Mouse (Mus musculus) CH12.LX (cell line): ENCODE measurements around the gene Dgkd. TPM values are rescaled to one million over a fixed set of nuclear protein-coding genes. Genes with fewer than 3 reads are reported as not detected.
A peak's percentile ranks its signal among the peaks of the same experiment; 100 is the strongest.

Source experiments
- DNase-seq: peaks from one replicate; pipeline ENCODE4 v3.0.0-alpha.2; 2013; ENCODE audit errors: extremely low read depth
- H3K27ac ChIP-seq: 2 replicates; pipeline ENCODE4 v1.5.1; 2012; ENCODE audit warnings: low read depth, mild to moderate bottlenecking, control low read depth, moderate library complexity; ENCODE audit not compliant: insufficient read depth
- H3K27me3 ChIP-seq: replicated peaks from 2 replicates; pipeline ENCODE3; 2012; ENCODE audit warnings: inconsistent platforms
- H3K36me3 ChIP-seq, 2 experiments: replicated peaks in 1 of 2; 2 replicates each; pipeline versions ENCODE3 to v1.6.1; 2012; ENCODE audit warnings: inconsistent platforms in 1 of 2, low read length in 1 of 2, mild to moderate bottlenecking in 1 of 2, mixed read lengths in 1 of 2, moderate library complexity in 1 of 2; ENCODE audit not compliant: control insufficient read depth in 1 of 2, insufficient read depth in 1 of 2
- H3K4me1 ChIP-seq, 2 experiments: 2 replicates each; pipeline ENCODE4 v1.6.1; 2012; ENCODE audit warnings: inconsistent platforms in 1 of 2, moderate library complexity in 1 of 2; ENCODE audit not compliant: insufficient read depth in 2 of 2, control insufficient read depth in 1 of 2
- H3K4me2 ChIP-seq: 2 replicates; pipeline ENCODE4 v1.6.1; 2012; ENCODE audit warnings: low read depth, mild to moderate bottlenecking, control low read depth; ENCODE audit not compliant: poor library complexity, insufficient read depth, severe bottlenecking
- H3K4me3 ChIP-seq, 3 experiments: fragments of 150-350 bp in 1 of 3; sonication (generic) in 1 of 3; replicated peaks in 1 of 3; 2 replicates each; pipeline versions ENCODE3 to v1.5.1; 2011 to 2012; ENCODE audit warnings: low read depth in 2 of 3, low read length in 2 of 3, mild to moderate bottlenecking in 2 of 3, moderate library complexity in 2 of 3, control low read depth in 1 of 3, improper control_type of control experiment in 1 of 3, inconsistent platforms in 1 of 3, mixed read lengths in 1 of 3; ENCODE audit not compliant: poor library complexity in 1 of 3
- H3K79me2 ChIP-seq: replicated peaks from 2 replicates; pipeline ENCODE4 v1.6.1; 2012; ENCODE audit warnings: mild to moderate bottlenecking, moderate library complexity; ENCODE audit not compliant: control insufficient read depth, poor library complexity, insufficient read depth, severe bottlenecking; ENCODE audit errors: extremely low read depth
- H3K9ac ChIP-seq: 2 replicates; pipeline ENCODE4 v1.6.1; 2012; ENCODE audit warnings: low read depth, mild to moderate bottlenecking, control low read depth, moderate library complexity; ENCODE audit not compliant: insufficient read depth
- H3K9me3 ChIP-seq: replicated peaks from 2 replicates; pipeline ENCODE3; 2012; ENCODE audit warnings: low read length, inconsistent platforms, mixed read lengths
- BHLHE40 ChIP-seq: IDR thresholded peaks from 2 replicates; pipeline ENCODE4 v1.6.1; 2011; ENCODE audit warnings: mild to moderate bottlenecking, low read depth, low read length, improper control_type of control experiment
- CHD1 ChIP-seq: IDR thresholded peaks from 2 replicates; pipeline ENCODE4 v1.6.1; 2012; ENCODE audit warnings: low read depth, low read length, improper control_type of control experiment, inconsistent platforms
- CHD2 ChIP-seq: IDR thresholded peaks from 2 replicates; pipeline ENCODE4 v1.6.1; 2011; ENCODE audit warnings: low read length, improper control_type of control experiment
- CTCF ChIP-seq, 2 experiments: IDR thresholded peaks in 1 of 2; conservative IDR thresholded peaks in 1 of 2; 2 replicates each; pipeline ENCODE4 v1.5.1; 2011 to 2012; ENCODE audit warnings: low read depth in 2 of 2, low read length in 2 of 2, improper control_type of control experiment in 1 of 2, inconsistent platforms in 1 of 2, mild to moderate bottlenecking in 1 of 2, moderate library complexity in 1 of 2
- E2F4 ChIP-seq: IDR thresholded peaks from 2 replicates; pipeline ENCODE4 v1.6.1; 2011; ENCODE audit warnings: low read depth, low read length, improper control_type of control experiment; ENCODE audit not compliant: insufficient replicate concordance
- JUN ChIP-seq: IDR thresholded peaks from 2 replicates; pipeline ENCODE4 v1.6.1; 2011; ENCODE audit warnings: low read depth, mild to moderate bottlenecking, low read length, improper control_type of control experiment, moderate library complexity; ENCODE audit not compliant: insufficient read depth
- JUND ChIP-seq: conservative IDR thresholded peaks from 2 replicates; pipeline ENCODE4 v1.6.1; 2011; ENCODE audit warnings: low read depth, low read length, improper control_type of control experiment
- MAX ChIP-seq: IDR thresholded peaks from 2 replicates; pipeline ENCODE4 v1.6.1; 2011; ENCODE audit warnings: low read length, improper control_type of control experiment
- MAZ ChIP-seq: IDR thresholded peaks from 2 replicates; pipeline ENCODE4 v1.6.1; 2012; ENCODE audit warnings: low read depth, mild to moderate bottlenecking, inconsistent platforms, low read length, improper control_type of control experiment, moderate library complexity
- MXI1 ChIP-seq: IDR thresholded peaks from 2 replicates; pipeline ENCODE4 v1.6.1; 2011; ENCODE audit warnings: mild to moderate bottlenecking, low read depth, low read length, improper control_type of control experiment
- NRF1 ChIP-seq: IDR thresholded peaks from 2 replicates; pipeline ENCODE4 v1.6.1; 2014; ENCODE audit warnings: low read depth, mild to moderate bottlenecking, inconsistent platforms, low read length, improper control_type of control experiment, moderate library complexity
- PAX5 ChIP-seq: IDR thresholded peaks from 2 replicates; pipeline ENCODE4 v1.6.1; 2012; ENCODE audit warnings: low read length, inconsistent platforms, mixed read lengths
- POLR2AphosphoS2 ChIP-seq: IDR thresholded peaks from 2 replicates; pipeline ENCODE4 v1.6.1; 2011; ENCODE audit warnings: low read depth, low read length, improper control_type of control experiment
- SIN3A ChIP-seq: IDR thresholded peaks from 2 replicates; pipeline ENCODE4 v1.6.1; 2012; ENCODE audit warnings: low read length, improper control_type of control experiment, inconsistent platforms
- SMC3 ChIP-seq: IDR thresholded peaks from 2 replicates; pipeline ENCODE4 v1.6.1; 2011; ENCODE audit warnings: low read depth, low read length, improper control_type of control experiment
- TBP ChIP-seq: conservative IDR thresholded peaks from 2 replicates; pipeline ENCODE4 v1.6.1; 2011; ENCODE audit warnings: low read depth, low read length, improper control_type of control experiment
- UBTF ChIP-seq: IDR thresholded peaks from 2 replicates; pipeline ENCODE4 v1.6.1; 2012; ENCODE audit warnings: low read depth, mild to moderate bottlenecking, inconsistent platforms, low read length, improper control_type of control experiment, moderate library complexity
- USF2 ChIP-seq: conservative IDR thresholded peaks from 2 replicates; pipeline ENCODE4 v1.6.1; 2011; ENCODE audit warnings: low read depth, low read length, improper control_type of control experiment
- dilution Hi-C: fragments of 300-500 bp; cut with MboI; formaldehyde crosslinking; loops from 2 replicates; pipeline ENCODE4 v1.14.3; 2020; ENCODE audit warnings: low sequenced_read_pairs; ENCODE audit not compliant: extremely low pct_unique_long_range_greater_than_20kb, extremely low pct_ligation_motif_present
- in situ Hi-C: fragments of 300-500 bp; cut with MboI; formaldehyde crosslinking; loops from 3 replicates; pipeline ENCODE4 v1.14.3; 2019; ENCODE audit warnings: low sequenced_read_pairs, low pct_ligation_motif_present, low pct_unique_long_range_greater_than_20kb, mixed read lengths
- polyA plus RNA-seq: library from polyadenylated mRNA; unstranded; fragments of >175 nt; gene quantifications from 2 replicates; pipeline ENCODE4 v1.2.1, GENCODE M21; 2012; ENCODE audit warnings: low read depth; ENCODE audit not compliant: insufficient read length
- total RNA-seq, 2 experiments: library from RNA; depleted of rRNA; stranded (reverse); fragments of 300-350 nt in 1 of 2; fragments of >200 nt in 1 of 2; gene quantifications; 2 replicates each; pipeline ENCODE4 v1.2.3; 2012 to 2014

Dgkd gene
- total and polyA plus RNA-seq, 3 experiments, result 57.5 to 89.9 (median 73.8) TPM

GRCm38 (mm10) chr1:87853601-87854361, 694 bp downstream of the Dgkd start:
- H3K27ac ChIP-seq, result peak overlapping the region; percentile 50
- peaks cover 0 to 8% of the 10 kb centered on the region in 2 experiments for H3K36me3 ChIP-seq
- in situ Hi-C loops (no loop called here), dilution Hi-C loops (no loop called here)
- DNase-seq, result no peak
- H3K9me3 ChIP-seq, result no peaks in the 10 kb centered on the region
- H3K4me3 ChIP-seq, result peak overlapping the region; percentile 85 to 99 (median 96)
- peaks cover 30 to 72% of the 10 kb centered on the region in 2 experiments for H3K4me1 ChIP-seq
- H3K27me3 ChIP-seq, result no peaks in the 10 kb centered on the region
- H3K9ac ChIP-seq, result peak overlapping the region; percentile 88
- peaks cover 54% of the 10 kb centered on the region for H3K79me2 ChIP-seq
- H3K4me2 ChIP-seq, result peak overlapping the region; percentile 95
- TF ChIP-seq NRF1 (no peak; the same call in 1 of the 2 replicates), BHLHE40 (0 out of 2 replicates have a peak, but pooled peaks have one; percentile 15), MXI1 (peak; percentile 53), UBTF (peak; percentile 33), JUN (no peak), MAX (no peak), SIN3A (0 out of 2 replicates have a peak, but pooled peaks have one; percentile 0), PAX5 (no peak), CTCF (conservative IDR thresholded peaks at IDR 0.05 in 1 of 2, IDR thresholded peaks at IDR 0.05 in 1 of 2; ENCODE audit: low read depth in 2 of 2, low read length in 2 of 2) (0 out of 4 replicates have a peak, but pooled peaks of 1 of the 2 experiments have one; percentile 4)
- TF ChIP-seq, all 38 proteins: peak for 5

DNA sequence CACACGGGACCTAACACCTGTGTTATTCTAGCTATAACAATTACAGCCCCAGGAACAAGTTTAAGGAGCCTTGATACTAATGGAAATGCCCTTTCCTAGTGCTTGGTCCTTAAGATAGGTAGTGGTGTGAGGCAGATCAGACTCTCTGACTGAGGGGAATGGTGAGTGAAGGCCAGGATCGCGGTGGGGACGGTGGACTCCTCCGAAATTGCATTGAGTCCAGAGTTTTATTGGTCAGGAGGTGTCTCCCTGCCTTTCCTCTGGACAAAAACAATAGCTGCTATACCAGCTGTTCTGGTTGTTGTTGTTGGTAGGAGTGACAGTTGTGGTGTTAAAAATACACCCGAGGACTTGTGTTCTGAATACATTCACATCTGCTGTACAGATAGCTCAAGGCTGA, 1.3 kb downstream of the Dgkd start:
- in situ Hi-C loops (no loop called here), dilution Hi-C loops (no loop called here)
- no peaks in the 10 kb centered on the region for H3K27me3 ChIP-seq
- H3K36me3 ChIP-seq, result peaks cover 0 to 11% of the 10 kb centered on the region in 2 experiments
- H3K9me3 ChIP-seq, result no peaks in the 10 kb centered on the region
- H3K4me2 ChIP-seq, result peak overlapping the region; percentile 95
- no peak for DNase-seq
- H3K9ac ChIP-seq, result peak overlapping the region; percentile 88
- TF ChIP-seq BHLHE40 (no peak), SMC3 (no peak), MAZ (no peak), CHD1 (no peak), JUN (no peak), CHD2 (no peak), TBP (no peak), E2F4 (no peak), PAX5 (no peak), UBTF (no peak), NRF1 (no peak), POLR2AphosphoS2 (no peak), USF2 (no peak), JUND (no peak)
- peak overlapping the region; percentile 85 to 99 (median 96) for H3K4me3 ChIP-seq
- peak overlapping the region; percentile 50 for H3K27ac ChIP-seq
- H3K4me1 ChIP-seq, result peaks cover 34 to 71% of the 10 kb centered on the region in 2 experiments
- peaks cover 60% of the 10 kb centered on the region for H3K79me2 ChIP-seq
